In genomic region chr19:60015614-60016300, GRCm38 (mm10) we compare ENCODE assay signal across 12 mouse cellular contexts.
DNase-seq lines count a peak whose midpoint lies in the region; ATAC-seq lines count a peak whose summit lies in the region.
"Had no signal": no experiment of that assay in that cellular context is flagged by ENCODE, and none has a peak within 500 bp of the region (broad histone marks: within the 10 kb centered on the region; RNA-seq: fewer than 3 reads in every experiment).

No protein-coding gene starts in this region.

- no peak overlapping the region for H3K9ac ChIP-seq in embryonic facial prominence, embryonic 14.5 days (ENCODE audit: low read depth, low read length)
- no peak overlapping the region for H3K9ac ChIP-seq in hindbrain, embryonic 13.5 days
- H3K9ac ChIP-seq: heart, embryonic 13.5 days; intestine, embryonic 15.5 days; midbrain, embryonic 12.5 days had no signal

- DNase-seq in embryo, embryonic 11 days = peak; percentile 59
- DNase-seq in embryonic facial prominence, embryonic 14.5 days (ENCODE audit: low spot score) = peak; percentile 82
- DNase-seq in mesoderm, embryonic 11.5 days (ENCODE audit: low read depth, low spot score) = peak; percentile 12
- DNase-seq in heart, postnatal 25 days (ENCODE audit: low spot score) = no peak
- DNase-seq in ovary, postnatal 36 days (ENCODE audit: low spot score) = no peak
- DNase-seq in heart, postnatal 10 days = no peak
- DNase-seq: adrenal gland, postnatal 10 days had no signal

- 8% methylated on average over 12 of the region's 12 CpGs for WGBS in embryonic facial prominence, embryonic 14.5 days
- 48% methylated on average over 12 of the region's 12 CpGs for whole genome bisulfite sequencing in hindbrain, embryonic 13.5 days

- peak overlapping the region; percentile 27 for H3K4me2 ChIP-seq in embryonic facial prominence, embryonic 14.5 days (ENCODE audit: low read depth, low read length)
- peak overlapping the region; percentile 15; the same call in 1 of the 2 replicates for H3K4me2 ChIP-seq in hindbrain, embryonic 13.5 days
- H3K4me2 ChIP-seq: heart, embryonic 13.5 days; intestine, embryonic 15.5 days; midbrain, embryonic 12.5 days had no signal

- peaks cover 12% of the 10 kb centered on the region for H3K4me1 ChIP-seq in embryonic facial prominence, embryonic 14.5 days (ENCODE audit: control insufficient read depth, insufficient read depth, low read length)
- H3K4me1 ChIP-seq in hindbrain, embryonic 13.5 days (replicated peaks) = peaks cover 11% of the 10 kb centered on the region; the same call in 1 of the 2 replicates
- H3K4me1 ChIP-seq: heart, embryonic 13.5 days; intestine, embryonic 15.5 days had no signal

- no peak overlapping the region for H3K4me3 ChIP-seq in embryonic facial prominence, embryonic 14.5 days (ENCODE audit: low read depth, low read length)
- no peak overlapping the region for H3K4me3 ChIP-seq in hindbrain, embryonic 13.5 days
- H3K4me3 ChIP-seq: heart, embryonic 13.5 days; intestine, embryonic 15.5 days; midbrain, embryonic 12.5 days had no signal

- intact Hi-C loops in heart, postnatal 25 days (cut with DNase I) = no loop called here
- intact Hi-C loops in heart, postnatal 10 days (cut with DNase I) = no loop called here

- ATAC-seq in embryonic facial prominence, embryonic 14.5 days (ENCODE audit: low read depth) = peak; percentile 50; the same call in 1 of the 2 replicates
- 0 out of 2 replicates have a peak, but pooled peaks have one; percentile 13 for ATAC-seq in hindbrain, embryonic 13.5 days (ENCODE audit: low FRiP score)
- ATAC-seq: intestine, embryonic 15.5 days; Patski had no signal

- no peaks in the 10 kb centered on the region for H3K36me3 ChIP-seq in embryonic facial prominence, embryonic 14.5 days (ENCODE audit: control insufficient read depth, insufficient read depth, low read length)
- H3K36me3 ChIP-seq in hindbrain, embryonic 13.5 days = no peaks in the 10 kb centered on the region
- H3K36me3 ChIP-seq: heart, embryonic 13.5 days; intestine, embryonic 15.5 days; midbrain, embryonic 12.5 days had no signal

- H3K27me3 ChIP-seq in embryonic facial prominence, embryonic 14.5 days (replicated peaks; ENCODE audit: control insufficient read depth, insufficient read depth, low read length) = no peaks in the 10 kb centered on the region; the same call in 1 of the 2 replicates
- H3K27me3 ChIP-seq in hindbrain, embryonic 13.5 days = no peaks in the 10 kb centered on the region
- H3K27me3 ChIP-seq: heart, embryonic 13.5 days; intestine, embryonic 15.5 days; midbrain, embryonic 12.5 days; Patski had no signal

- H3K27ac ChIP-seq in embryonic facial prominence, embryonic 14.5 days (replicated peaks; ENCODE audit: low read depth, low read length) = no peak overlapping the region
- no peak overlapping the region for H3K27ac ChIP-seq in hindbrain, embryonic 13.5 days
- H3K27ac ChIP-seq: heart, embryonic 13.5 days; intestine, embryonic 15.5 days; midbrain, embryonic 12.5 days had no signal

- H3K9me3 ChIP-seq in embryonic facial prominence, embryonic 14.5 days (ENCODE audit: control insufficient read depth, low read length) = no peaks in the 10 kb centered on the region
- no peaks in the 10 kb centered on the region for H3K9me3 ChIP-seq in hindbrain, embryonic 13.5 days
- H3K9me3 ChIP-seq: heart, embryonic 13.5 days; intestine, embryonic 15.5 days; midbrain, embryonic 12.5 days had no signal

Comparison
In these comparisons a context has a peak if more than half of its experiments do, and no peak if none do; other contexts are left out.
1. DNase-seq: peak in embryo, embryonic 11 days (single experiment), embryonic facial prominence, embryonic 14.5 days (single experiment) and mesoderm, embryonic 11.5 days (single experiment); none in heart, postnatal 25 days (single experiment), ovary, postnatal 36 days (single experiment) and heart, postnatal 10 days (0 of 2).